Comparison of ENCODE assay signal across 16 mouse cellular contexts in genomic region chr12:104799365-104799764, GRCm38 (mm10). TPM values are rescaled to one million over a fixed set of nuclear protein-coding genes. Genes with fewer than 3 reads are reported as not detected.
A peak's percentile ranks its signal among the peaks of the same experiment; 100 is the strongest.
DNase-seq lines count a peak whose midpoint lies in the region; ATAC-seq and TF ChIP-seq lines count a peak whose summit lies in the region.
"Had no signal": no experiment of that assay in that cellular context is flagged by ENCODE, and none has a peak within 500 bp of the region (broad histone marks: within the 10 kb centered on the region; RNA-seq: fewer than 3 reads in every experiment).

No protein-coding gene starts in this region.

- H3K4me1 ChIP-seq in intestine, postnatal 0 days (replicated peaks; ENCODE audit: control insufficient read depth, insufficient read depth, low read length): no peaks in the 10 kb centered on the region
- H3K4me1 ChIP-seq in intestine, embryonic 15.5 days (replicated peaks): peaks cover 3% of the 10 kb centered on the region; the same call in 1 of the 2 replicates
- peaks cover 6% of the 10 kb centered on the region; the same call in 1 of the 2 replicates for H3K4me1 ChIP-seq in lung, embryonic 14.5 days (ENCODE audit: insufficient read depth)
- peaks cover 0 to 6% of the 10 kb centered on the region in 2 experiments; a peak in 1 of 4 replicates for H3K4me1 ChIP-seq in CH12.LX (ENCODE audit: control insufficient read depth in 1 of 2, insufficient read depth in 2 of 2)
- H3K4me1 ChIP-seq: megakaryocyte, embryonic 14.5 days had no signal

- H3K4me3 ChIP-seq in intestine, postnatal 0 days (ENCODE audit: low read depth, low read length): no peak overlapping the region
- H3K4me3 ChIP-seq in intestine, embryonic 15.5 days (replicated peaks): no peak overlapping the region
- H3K4me3 ChIP-seq in lung, embryonic 14.5 days (ENCODE audit: low read depth, low read length): no peak overlapping the region
- no peak overlapping the region for H3K4me3 ChIP-seq in CH12.LX (replicated peaks in 1 of 3; ENCODE audit: low read depth in 2 of 3, low read length in 2 of 3, poor library complexity in 1 of 3)
- H3K4me3 ChIP-seq: embryonic facial prominence, embryonic 13.5 days; hindbrain, embryonic 10.5 days; megakaryocyte, embryonic 14.5 days had no signal

- no peak for TF ChIP-seq POLR2A in CH12.LX (IDR thresholded peaks at IDR 0.05; ENCODE audit: low read depth, low read length)

- no peaks in the 10 kb centered on the region for H3K27me3 ChIP-seq in intestine, postnatal 0 days (replicated peaks; ENCODE audit: control insufficient read depth, insufficient read depth, low read length)
- no peaks in the 10 kb centered on the region for H3K27me3 ChIP-seq in intestine, embryonic 15.5 days (replicated peaks)
- H3K27me3 ChIP-seq in lung, embryonic 14.5 days (ENCODE audit: insufficient read depth, low read length): no peaks in the 10 kb centered on the region
- peaks cover 79% of the 10 kb centered on the region for H3K27me3 ChIP-seq in CH12.LX (replicated peaks)
- H3K27me3 ChIP-seq: embryonic facial prominence, embryonic 13.5 days had no signal

- H3K27ac ChIP-seq in intestine, postnatal 0 days (ENCODE audit: low read depth, low read length): no peak overlapping the region
- no peak overlapping the region for H3K27ac ChIP-seq in intestine, embryonic 15.5 days
- no peak overlapping the region for H3K27ac ChIP-seq in lung, embryonic 14.5 days (ENCODE audit: low read depth)
- H3K27ac ChIP-seq in CH12.LX (ENCODE audit: insufficient read depth, low read depth): no peak overlapping the region
- H3K27ac ChIP-seq: embryonic facial prominence, embryonic 13.5 days; hindbrain, embryonic 10.5 days had no signal

- H3K4me2 ChIP-seq in intestine, postnatal 0 days (replicated peaks; ENCODE audit: low read depth): no peak overlapping the region
- H3K4me2 ChIP-seq in intestine, embryonic 15.5 days (replicated peaks): no peak overlapping the region
- H3K4me2 ChIP-seq in lung, embryonic 14.5 days: no peak overlapping the region
- H3K4me2 ChIP-seq in CH12.LX (ENCODE audit: insufficient read depth, low read depth, poor library complexity, severe bottlenecking): no peak overlapping the region
- H3K4me2 ChIP-seq: embryonic facial prominence, embryonic 13.5 days had no signal

- TF ChIP-seq CTCF in intestine, postnatal 0 days (IDR thresholded peaks at IDR 0.05; ENCODE audit: low read depth): peak; percentile 51
- peak; percentile 41 for TF ChIP-seq CTCF in lung, embryonic 14.5 days (IDR thresholded peaks at IDR 0.05; ENCODE audit: low read depth)
- TF ChIP-seq CTCF in CH12.LX (conservative IDR thresholded peaks at IDR 0.05 in 1 of 2, IDR thresholded peaks at IDR 0.05 in 1 of 2; ENCODE audit: low read depth in 2 of 2, low read length in 2 of 2): peak; percentile 18 to 24; a peak in 1 of 4 replicates

- WGBS in intestine, postnatal 0 days: 95% methylated on average over 3 of the region's 3 CpGs
- WGBS in intestine, embryonic 15.5 days: 90% methylated on average over 3 of the region's 3 CpGs
- WGBS in lung, embryonic 14.5 days: 94% methylated on average over 3 of the region's 3 CpGs

- peaks cover 45% of the 10 kb centered on the region; the same call in 1 of the 2 replicates for H3K36me3 ChIP-seq in intestine, postnatal 0 days (ENCODE audit: control insufficient read depth, insufficient read depth)
- peaks cover 10% of the 10 kb centered on the region for H3K36me3 ChIP-seq in intestine, embryonic 15.5 days
- H3K36me3 ChIP-seq in lung, embryonic 14.5 days (ENCODE audit: insufficient read depth): no peaks in the 10 kb centered on the region
- H3K36me3 ChIP-seq in CH12.LX (replicated peaks in 1 of 2; ENCODE audit: control insufficient read depth in 1 of 2, insufficient read depth in 1 of 2, low read length in 1 of 2): no peaks in the 10 kb centered on the region

- dilution Hi-C loops in CH12.LX (cut with MboI; ENCODE audit: extremely low pct_ligation_motif_present, extremely low pct_unique_long_range_greater_than_20kb, low sequenced_read_pairs): no loop called here

- in situ Hi-C loops in CH12.LX (cut with MboI; ENCODE audit: low pct_ligation_motif_present, low pct_unique_long_range_greater_than_20kb, low sequenced_read_pairs): no loop called here

- no peak overlapping the region for H3K9ac ChIP-seq in intestine, postnatal 0 days (ENCODE audit: low read depth, low read length)
- no peak overlapping the region for H3K9ac ChIP-seq in intestine, embryonic 15.5 days
- H3K9ac ChIP-seq in lung, embryonic 14.5 days: no peak overlapping the region
- no peak overlapping the region for H3K9ac ChIP-seq in CH12.LX (ENCODE audit: insufficient read depth, low read depth)
- H3K9ac ChIP-seq: embryonic facial prominence, embryonic 13.5 days had no signal

- intact Hi-C loops in heart, postnatal 10 days (cut with DNase I): no loop called here

- no peak for ATAC-seq in intestine, postnatal 0 days
- ATAC-seq in intestine, embryonic 15.5 days: no peak
- ATAC-seq in lung, embryonic 14.5 days (ENCODE audit: insufficient read depth): no peak
- ATAC-seq: inflammation-experienced regulatory T-cells, adult 6 months had no signal

- no peak for DNase-seq in lung, embryonic 14.5 days
- DNase-seq in lung, postnatal 36 days: no peak
- DNase-seq in CH12.LX (ENCODE audit: extremely low read depth) (no peak), ZHBTc4 (ENCODE audit: low read depth, low spot score) (peak; percentile 41)
- no peak for DNase-seq in heart, postnatal 10 days
- DNase-seq: adrenal gland, adult 2 months; cerebellum, adult 11-12 months; left cerebral cortex, postnatal 4 days; retina, postnatal 1 day; thymus, postnatal 36 days had no signal

- no peaks in the 10 kb centered on the region for H3K79me2 ChIP-seq in CH12.LX (replicated peaks; ENCODE audit: control insufficient read depth, extremely low read depth, insufficient read depth, poor library complexity, severe bottlenecking)

- no peak; the same call in none of the 2 replicates for TF ChIP-seq RAD21 in CH12.LX (IDR thresholded peaks at IDR 0.05; ENCODE audit: low read depth, low read length)

- no peaks in the 10 kb centered on the region for H3K9me3 ChIP-seq in intestine, postnatal 0 days (ENCODE audit: control insufficient read depth)
- H3K9me3 ChIP-seq in intestine, embryonic 15.5 days: no peaks in the 10 kb centered on the region
- H3K9me3 ChIP-seq in lung, embryonic 14.5 days (ENCODE audit: low read depth, low read length): no peaks in the 10 kb centered on the region; the same call in 1 of the 2 replicates
- peaks cover 9% of the 10 kb centered on the region for H3K9me3 ChIP-seq in CH12.LX (replicated peaks; ENCODE audit: low read length)

- no peak for TF ChIP-seq EP300 in CH12.LX (IDR thresholded peaks at IDR 0.05; ENCODE audit: low read length)

TF ChIP-seq in CH12.LX, 34 proteins besides CTCF, POLR2A, EP300 and RAD21:
- TF ChIP-seq MXI1 (IDR thresholded peaks at IDR 0.05; ENCODE audit: low read depth, low read length): no peak
- TF ChIP-seq TBP (conservative IDR thresholded peaks at IDR 0.05; ENCODE audit: low read depth, low read length): no peak
- TF ChIP-seq MAX (IDR thresholded peaks at IDR 0.05; ENCODE audit: low read length): no peak
- no peak for TF ChIP-seq CHD2 (IDR thresholded peaks at IDR 0.05; ENCODE audit: low read length)
- no peak for TF ChIP-seq PAX5 (IDR thresholded peaks at IDR 0.05; ENCODE audit: low read length)
- TF ChIP-seq TCF12 (IDR thresholded peaks at IDR 0.05; ENCODE audit: low read depth, low read length): no peak
- TF ChIP-seq SMC3 (IDR thresholded peaks at IDR 0.05; ENCODE audit: low read depth, low read length): no peak
- TF ChIP-seq ZMIZ1 (IDR thresholded peaks at IDR 0.05; ENCODE audit: low read depth, low read length): no peak
- no peak for TF ChIP-seq SIN3A (IDR thresholded peaks at IDR 0.05; ENCODE audit: low read length)
- TF ChIP-seq CHD1 (IDR thresholded peaks at IDR 0.05; ENCODE audit: low read depth, low read length): no peak
- TF ChIP-seq ELF1 (IDR thresholded peaks at IDR 0.05; ENCODE audit: low read depth, low read length): no peak
- no peak for TF ChIP-seq HCFC1 (IDR thresholded peaks at IDR 0.05; ENCODE audit: low read depth, low read length)
- TF ChIP-seq GABPA (IDR thresholded peaks at IDR 0.05; ENCODE audit: insufficient replicate concordance, low read depth, low read length): no peak
- no peak for TF ChIP-seq KAT2A (IDR thresholded peaks at IDR 0.05; ENCODE audit: insufficient replicate concordance, low read length)
- no peak for TF ChIP-seq MYC (IDR thresholded peaks at IDR 0.05; ENCODE audit: low read depth, low read length)

RNA-seq across cellular contexts. Expression of gene Dicer1, which starts 47.6 kb away (rescaled TPM):
- 16.0 and 17.6 TPM in 2 replicates for polyA plus RNA-seq in intestine, postnatal 0 days (2015; fragmentation: Nextera tagmentation; extraction: Ambion mirVana)
- 30.4 and 30.6 TPM in 2 replicates for polyA plus RNA-seq in intestine, embryonic 15.5 days (2015; fragmentation: Nextera tagmentation; extraction: Ambion mirVana)
- polyA plus RNA-seq in lung, embryonic 14.5 days (2014; fragmentation: Nextera tagmentation; extraction: Ambion mirVana): 21.7 and 23.4 TPM in 2 replicates
- total RNA-seq in CH12.LX (2012; rRNA removed) (22.0 and 27.8 TPM in 2 replicates), CH12.LX (2014; rRNA removed) (22.3 and 23.2 TPM in 2 replicates)
- polyA plus RNA-seq in CH12.LX (2012; ENCODE audit: insufficient read length, low read depth): 36.2 and 41.1 TPM in 2 replicates
- 10 to 100 TPM; 44.0 to 44.3 TPM for total RNA-seq in heart, postnatal 10 days (2021)
